Mouse (Mus musculus) frontal cortex, postnatal 10 days (tissue): ENCODE data around the gene Gp9.
A peak's percentile ranks its signal among the peaks of the same experiment; 100 is the strongest.

Experiments
- DNase-seq, 2 experiments: peaks; one replicate each; pipeline ENCODE4 v3.0.0; 2022; ENCODE audit warnings: low spot score in 2 of 2, mixed read lengths in 1 of 2

The Gp9 gene

GRCm38 (mm10) chr6:87777842-87778241 lies at the start of gene Gp9:
TSS of gene Gp9 (plus strand) at chr6:87778072.
- no peak for DNase-seq

- no peak for DNase-seq
These were observed 49.8 kb upstream of the Gp9 start for GRCm38 (mm10) chr6:87728102-87728501.

- no peak for DNase-seq
These were observed 47.7 kb upstream of the Gp9 start for GRCm38 (mm10) chr6:87730141-87730540.

- DNase-seq = peak in 1 of 2 experiments; percentile 41
These were observed 47.0 kb upstream of the Gp9 start, which contains the start of gene Efcc1 for GRCm38 (mm10) chr6:87730591-87731462. TSS of gene Efcc1 (plus strand) at chr6:87730869.

GRCm38 (mm10) chr6:87731463-87732095 lies 46.3 kb upstream of the Gp9 start:
- no peak for DNase-seq

GRCm38 (mm10) chr6:87732151-87733011 lies 45.5 kb upstream of the Gp9 start:
- DNase-seq = peak in 1 of 2 experiments; percentile 24

GRCm38 (mm10) chr6:87733131-87733930 lies 44.5 kb upstream of the Gp9 start:
- no peak for DNase-seq

GRCm38 (mm10) chr6:87734136-87734535 lies 43.7 kb upstream of the Gp9 start:
- no peak for DNase-seq

- DNase-seq = no peak
These were observed 40.9 kb upstream of the Gp9 start for GRCm38 (mm10) chr6:87736923-87737322.

- no peak for DNase-seq
These were observed 39.8 kb upstream of the Gp9 start for GRCm38 (mm10) chr6:87737921-87738626.

- DNase-seq = no peak
These were observed 38.0 kb upstream of the Gp9 start for GRCm38 (mm10) chr6:87739898-87740297.

GRCm38 (mm10) chr6:87740496-87740895 lies 37.4 kb upstream of the Gp9 start:
- DNase-seq = no peak

GRCm38 (mm10) chr6:87741978-87742377 lies 35.9 kb upstream of the Gp9 start:
- DNase-seq = no peak

- no peak for DNase-seq
These were observed 35.1 kb upstream of the Gp9 start for GRCm38 (mm10) chr6:87742804-87743203.

- no peak for DNase-seq
These were observed 34.6 kb upstream of the Gp9 start for GRCm38 (mm10) chr6:87743281-87743680.

- no peak for DNase-seq
These were observed 33.2 kb upstream of the Gp9 start for GRCm38 (mm10) chr6:87744632-87745031.

GRCm38 (mm10) chr6:87745301-87745700 lies 32.6 kb upstream of the Gp9 start:
- DNase-seq = no peak

- no peak for DNase-seq
These were observed 31.8 kb upstream of the Gp9 start for GRCm38 (mm10) chr6:87746059-87746458.

GRCm38 (mm10) chr6:87746849-87747248 lies 31.0 kb upstream of the Gp9 start:
- DNase-seq = no peak

GRCm38 (mm10) chr6:87748078-87748477 lies 29.8 kb upstream of the Gp9 start:
- DNase-seq = no peak

GRCm38 (mm10) chr6:87748531-87748930 lies 29.3 kb upstream of the Gp9 start:
- no peak for DNase-seq
